Mouse (Mus musculus) lung, postnatal 4 days (tissue): ENCODE data around the gene Samd1.
"Not testable (repeated sequence)": the region's sequence is repeated elsewhere in the genome, so short reads cannot be mapped to it uniquely, and the experiment has no call there.

Experiments used
- DNase-seq, 2 experiments: peaks; one replicate each; pipeline ENCODE4 v3.0.0; 2021

Gene Samd1

DNA sequence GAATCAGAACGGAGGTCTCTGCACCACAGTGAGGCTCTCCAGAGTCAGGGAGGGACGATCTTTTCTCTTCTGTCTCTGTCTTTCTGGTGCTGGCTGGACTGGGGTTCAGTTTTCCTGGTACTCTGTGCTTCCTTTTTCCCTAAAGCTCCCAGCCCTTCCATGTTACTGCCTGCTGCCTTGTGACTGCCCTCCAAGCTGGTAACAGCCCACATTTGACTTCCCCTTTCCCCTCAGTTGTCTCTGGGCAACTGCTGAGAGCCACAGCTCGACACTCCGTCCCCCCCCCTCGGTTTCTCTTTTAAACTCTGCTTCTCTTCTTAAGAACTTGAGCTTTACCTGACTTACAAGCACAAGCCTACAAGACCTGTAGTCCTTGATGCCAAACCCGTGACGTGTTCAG, 8.2 kb upstream of the Samd1 start:
- DNase-seq, result no peak

DNA sequence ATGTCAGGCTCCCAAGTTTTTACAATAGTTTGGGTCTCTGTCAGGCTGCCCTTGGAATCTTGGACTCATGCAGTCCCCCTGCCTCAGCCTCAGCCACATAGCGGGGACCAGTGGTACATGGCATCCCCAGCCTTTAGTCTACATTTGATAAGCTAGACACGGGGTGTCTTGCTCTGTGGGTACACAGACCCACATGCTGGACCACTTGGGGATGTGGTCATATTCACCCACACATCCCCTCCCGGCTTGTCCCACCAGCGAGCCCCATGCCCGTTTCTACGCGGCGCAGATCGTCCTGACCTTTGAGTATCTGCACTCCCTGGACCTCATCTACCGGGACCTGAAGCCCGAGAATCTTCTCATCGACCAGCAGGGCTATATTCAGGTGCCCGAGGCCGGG, 7.3 kb upstream of the Samd1 start:
- no peak for DNase-seq

DNA sequence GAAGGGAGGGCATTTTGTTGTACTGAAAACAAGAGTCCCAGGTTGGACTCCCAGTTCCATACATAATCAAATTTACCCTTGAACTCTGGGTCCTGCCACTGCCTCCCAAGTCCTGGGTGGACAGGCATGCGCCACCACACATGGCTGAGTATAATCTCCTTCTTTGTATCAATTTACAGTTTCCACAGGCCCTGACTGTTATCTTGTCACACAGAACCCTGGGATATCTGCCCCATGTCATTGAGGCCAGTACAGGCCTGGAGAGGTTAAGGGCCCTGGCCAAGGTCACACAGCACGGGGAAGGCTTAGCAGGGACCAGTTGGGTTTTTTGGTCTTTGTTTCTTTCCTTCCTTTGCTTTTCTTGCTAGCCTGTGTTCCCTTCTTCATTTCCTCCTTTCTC, 5.0 kb upstream of the Samd1 start:
- DNase-seq, result no peak

DNA sequence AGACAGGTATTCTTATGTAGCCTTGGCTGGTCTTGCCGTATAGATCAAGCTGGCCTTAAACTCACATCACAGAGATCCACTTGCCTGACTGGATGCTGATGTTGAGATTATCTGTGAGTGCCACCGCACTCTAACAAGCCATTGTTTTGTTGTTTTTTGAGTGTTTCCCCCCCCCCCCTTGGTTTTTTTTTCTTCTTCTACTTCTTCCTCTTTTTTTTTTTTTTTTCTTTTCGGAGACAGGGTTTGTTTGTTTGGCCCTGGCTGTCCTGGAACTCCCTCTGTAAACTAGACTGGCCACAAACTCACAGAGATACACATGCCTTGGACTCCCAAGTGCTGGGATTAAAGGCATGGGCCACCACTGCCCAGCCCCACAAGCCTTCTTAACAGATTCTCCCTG, 3.4 kb upstream of the Samd1 start:
- no peak for DNase-seq

DNA sequence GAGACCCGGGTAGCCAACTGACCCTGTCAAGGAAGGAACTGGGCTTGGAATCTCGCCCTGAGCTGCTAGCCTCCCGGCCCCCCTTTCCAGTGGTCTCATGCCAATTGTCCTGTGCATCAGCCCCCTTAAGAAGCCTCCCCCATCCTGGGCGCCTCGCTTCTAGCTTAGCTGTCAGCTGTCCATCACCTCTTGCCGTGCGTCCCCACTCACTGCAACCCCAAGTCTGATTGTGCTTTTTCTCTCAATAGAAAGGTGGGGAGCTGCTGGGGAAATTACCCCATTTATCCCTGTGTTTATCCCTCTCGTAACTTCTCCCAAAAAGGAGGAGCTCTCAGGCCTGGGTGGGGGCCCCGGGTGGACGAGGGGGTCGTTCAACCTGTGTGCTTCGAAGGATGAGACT, 1.5 kb upstream of the Samd1 start:
- no peak for DNase-seq

DNA sequence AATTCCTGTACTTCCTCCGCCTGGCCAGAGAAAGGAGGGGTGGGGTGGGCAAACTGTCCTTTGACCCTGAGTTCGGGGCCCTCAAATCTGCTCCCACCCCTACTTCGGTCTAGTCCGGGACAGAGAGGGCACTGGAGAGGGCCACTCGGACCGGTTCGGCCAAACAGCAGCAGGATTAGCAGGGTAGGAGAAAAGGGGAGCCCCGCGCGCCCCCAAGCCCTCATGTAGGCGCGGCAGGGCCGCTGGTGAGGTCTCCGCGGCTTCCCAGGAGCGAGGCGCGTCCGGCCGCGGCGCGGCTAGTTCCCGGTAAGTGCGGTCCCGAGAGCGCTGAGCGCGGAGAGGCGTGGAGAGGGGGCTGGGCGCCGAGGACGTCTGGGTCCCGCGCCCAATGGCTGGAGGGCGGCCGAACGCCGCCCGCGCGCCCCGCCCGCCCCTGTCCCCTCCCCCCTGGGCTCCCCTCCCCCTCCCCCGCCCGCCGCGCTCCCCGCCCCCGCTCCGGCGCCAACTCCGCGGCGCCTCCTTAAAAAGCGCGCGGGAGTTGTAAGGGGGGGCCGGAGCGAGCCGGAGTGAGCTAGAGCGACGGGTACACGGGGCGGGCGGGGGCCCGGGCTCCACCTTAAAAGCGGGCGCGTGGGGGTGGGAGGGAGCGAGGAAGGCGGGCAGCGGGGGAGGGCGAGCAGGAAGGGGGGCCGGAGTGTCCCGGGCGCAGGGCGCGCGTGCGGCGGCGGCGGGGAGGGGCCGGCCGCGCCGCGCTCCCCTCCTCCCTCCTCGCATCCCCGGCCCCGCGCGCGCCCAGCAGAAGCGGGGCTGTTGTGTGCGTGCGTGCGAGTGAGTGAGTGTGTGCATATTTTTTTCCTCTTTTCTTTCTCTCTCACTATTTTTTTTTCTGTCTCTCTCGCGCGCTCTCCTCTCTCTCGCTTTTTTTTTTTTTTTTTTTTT, 636 bp upstream of the Samd1 start:
- peak; percentile 88 to 94 for DNase-seq

DNA sequence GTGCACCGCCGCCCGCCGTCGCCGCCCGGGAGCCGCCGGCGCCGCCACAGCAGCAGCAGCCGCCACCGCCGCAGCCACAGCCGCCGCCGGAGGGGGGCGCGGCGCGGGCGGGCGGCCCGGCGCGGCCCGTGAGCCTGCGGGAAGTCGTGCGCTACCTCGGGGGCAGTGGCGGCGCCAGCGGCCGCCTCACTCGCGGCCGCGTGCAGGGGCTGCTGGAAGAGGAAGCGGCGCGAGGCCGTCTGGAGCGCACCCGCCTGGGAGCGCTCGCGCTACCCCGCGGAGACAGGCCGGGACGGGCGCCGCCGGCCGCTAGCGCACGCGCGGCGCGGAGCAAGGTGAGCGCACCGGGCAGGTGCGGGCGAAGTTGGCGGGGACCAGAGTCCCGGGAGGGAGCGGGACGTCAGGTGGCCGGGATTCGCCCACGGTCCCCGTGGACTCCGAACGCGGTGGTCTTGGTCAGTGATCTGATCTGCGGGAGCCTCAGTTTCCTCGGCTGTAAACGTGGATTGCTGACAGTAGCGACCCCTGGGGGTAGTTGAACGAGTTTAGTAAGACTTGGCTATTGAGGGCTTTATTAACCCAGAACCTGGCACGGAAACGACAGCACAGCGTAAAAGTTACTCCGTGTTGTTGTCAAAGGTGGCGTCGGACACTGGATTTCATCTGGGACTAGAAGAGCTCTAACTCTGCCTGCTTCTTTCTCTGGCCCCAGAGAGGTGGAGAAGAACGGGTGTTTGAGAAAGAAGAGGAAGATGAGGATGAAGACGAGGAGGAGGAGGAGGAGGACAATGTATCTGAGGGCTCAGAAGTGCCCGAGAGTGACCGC, 972 bp downstream of the Samd1 start:
- DNase-seq, result peak; percentile 71 to 83

DNA sequence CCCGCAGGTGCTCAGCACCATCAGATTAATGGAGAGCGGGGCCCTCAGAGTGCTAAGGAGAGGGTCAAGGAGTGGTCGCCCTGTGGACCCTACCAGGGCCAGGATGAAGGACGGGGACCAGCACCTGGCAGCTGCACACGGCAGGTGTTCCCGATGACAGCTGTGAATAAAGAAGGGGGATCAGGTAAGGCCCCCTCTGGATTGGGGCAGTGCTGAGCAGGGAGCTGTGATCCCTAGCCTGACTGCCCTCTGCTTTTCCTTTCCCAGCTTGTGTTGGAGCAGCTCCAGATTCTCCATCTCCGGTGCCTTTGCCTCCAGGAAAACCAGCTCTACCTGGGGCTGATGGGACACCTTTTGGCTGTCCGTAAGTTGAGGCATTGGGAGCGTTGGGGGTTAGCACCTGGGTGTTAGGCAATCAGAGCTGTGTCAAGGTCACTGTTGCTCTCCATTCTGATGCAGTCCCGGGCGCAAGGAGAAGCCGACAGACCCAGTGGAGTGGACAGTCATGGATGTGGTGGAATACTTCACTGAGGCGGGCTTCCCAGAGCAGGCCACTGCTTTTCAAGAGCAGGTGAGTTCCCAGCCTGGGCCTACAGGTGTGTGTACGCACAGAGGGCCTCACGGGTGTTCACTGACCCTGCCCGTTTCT, 1.7 kb downstream of the Samd1 start:
- DNase-seq, result no peak

DNA sequence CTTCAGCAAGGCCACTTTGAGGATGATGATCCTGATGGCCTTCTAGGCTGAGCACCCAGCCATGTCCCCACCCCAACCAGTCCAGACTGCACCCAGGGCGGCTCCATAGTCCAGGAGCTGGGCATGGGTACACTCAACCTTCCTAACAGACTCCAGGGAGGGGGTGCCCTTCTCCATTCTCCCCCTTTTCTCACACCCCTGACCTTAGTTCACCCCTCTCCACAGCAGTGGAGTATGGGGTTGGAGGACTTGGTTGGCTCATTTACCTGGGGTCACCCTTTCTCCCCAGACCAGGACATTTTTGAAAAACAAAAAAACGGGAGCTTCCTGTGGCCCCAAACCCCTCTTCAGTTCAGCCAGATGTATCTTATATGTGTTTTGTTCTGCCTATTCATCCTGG, 2.4 kb downstream of the Samd1 start:
- DNase-seq, result no peak

DNA sequence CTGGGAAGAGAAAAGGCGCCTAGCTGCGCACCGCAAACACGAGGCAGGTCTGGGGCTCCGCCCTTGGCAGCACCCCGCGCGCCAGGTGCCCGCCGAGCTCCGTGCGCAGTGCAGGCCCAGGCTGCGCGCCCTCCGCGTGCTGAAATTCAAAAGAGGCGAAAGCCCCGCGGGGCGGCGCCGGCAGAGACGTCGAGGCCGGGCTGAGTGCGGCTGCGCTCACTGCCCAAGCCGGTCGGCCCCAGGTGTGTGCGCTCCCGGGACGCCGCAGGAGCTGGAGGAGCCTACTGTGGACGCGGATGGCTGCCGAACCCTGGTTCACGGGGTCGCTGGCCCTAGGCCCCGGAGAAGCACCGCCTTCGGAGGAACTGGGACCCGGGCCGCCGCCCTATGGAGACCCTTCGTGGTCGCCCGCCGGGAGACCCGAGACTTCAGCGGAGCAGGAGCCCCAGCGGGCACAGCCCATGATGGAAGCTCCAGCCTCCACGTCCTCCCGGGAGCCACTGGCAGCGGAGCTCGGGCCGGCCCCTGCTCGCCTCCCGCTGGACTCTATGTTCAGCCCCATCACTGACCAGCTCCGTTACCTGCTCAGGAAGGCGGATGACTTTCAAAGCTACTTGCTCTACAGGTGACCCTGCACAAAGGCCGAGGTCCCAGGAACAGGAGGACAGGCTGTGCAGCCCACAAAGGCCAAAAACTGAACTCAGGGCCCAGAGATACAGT, 4.0 kb downstream of the Samd1 start, which contains the start of gene 1700067K01Rik:
Gene 1700067K01Rik (plus strand): TSS at position 222 of the 720 bp plus-strand sequence.
- peak in 1 of 2 experiments; percentile 45 for DNase-seq

DNA sequence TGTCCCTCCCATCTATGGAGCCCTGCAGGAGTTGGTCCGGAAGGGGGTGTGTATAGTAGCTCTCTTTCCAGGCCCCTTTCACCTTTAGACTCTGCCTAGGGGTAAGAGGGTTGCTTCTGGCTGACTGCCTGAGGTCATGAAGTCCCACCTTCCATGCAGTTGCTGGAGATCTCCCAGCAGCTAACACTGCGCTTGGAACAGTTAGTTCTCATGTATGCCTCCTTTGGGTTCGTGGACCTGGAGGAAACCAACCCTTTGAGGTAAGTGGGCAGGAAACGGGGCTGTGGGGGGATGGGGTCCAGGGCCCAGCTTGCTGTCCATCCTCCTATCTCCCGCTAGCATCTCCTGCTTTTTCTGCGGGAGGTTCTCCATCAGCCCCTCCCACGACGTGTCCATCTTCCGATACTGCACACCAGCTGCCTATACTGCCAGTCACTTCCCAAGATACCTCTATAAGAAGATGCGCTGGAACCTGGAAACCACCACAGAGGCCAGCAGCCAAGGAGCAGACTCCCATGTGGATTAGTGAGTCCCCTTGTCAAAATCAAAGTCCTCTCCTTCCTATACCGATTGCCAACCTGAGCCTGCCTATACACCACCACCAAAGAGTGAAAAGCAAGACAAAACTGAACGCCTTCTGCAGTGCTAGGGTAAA, 5.6 kb downstream of the Samd1 start:
- DNase-seq, result no peak

DNA sequence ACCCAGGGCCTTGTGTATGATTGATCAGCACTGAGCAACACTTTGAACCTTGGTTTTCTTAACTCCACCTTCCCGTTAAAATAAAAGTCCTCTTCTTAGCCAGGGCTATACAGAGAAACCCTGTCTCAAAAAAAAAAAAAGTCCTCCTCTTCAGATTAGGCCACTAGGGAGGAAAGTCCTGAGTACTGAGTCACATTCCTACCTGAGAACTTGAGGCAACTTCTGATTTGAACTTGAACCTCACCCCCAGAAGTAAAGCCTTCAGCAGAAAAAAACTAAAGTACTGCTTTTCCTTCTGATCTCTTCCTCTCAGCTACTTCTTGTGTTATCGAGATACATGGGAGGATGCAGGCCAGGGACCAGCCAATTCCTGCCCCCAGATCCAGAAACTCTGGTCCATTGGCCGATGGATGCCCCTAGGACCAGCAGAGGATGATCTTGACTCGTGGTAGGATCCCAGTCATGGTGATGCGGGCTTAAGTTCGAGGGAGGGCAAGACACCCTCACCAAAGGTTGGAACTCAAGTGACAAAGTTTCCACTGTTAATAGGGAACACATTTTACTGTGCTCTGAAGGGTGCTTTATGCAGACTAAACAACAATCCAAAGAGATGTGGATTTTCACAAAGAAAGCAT, 6.3 kb downstream of the Samd1 start:
- no peak for DNase-seq

DNA sequence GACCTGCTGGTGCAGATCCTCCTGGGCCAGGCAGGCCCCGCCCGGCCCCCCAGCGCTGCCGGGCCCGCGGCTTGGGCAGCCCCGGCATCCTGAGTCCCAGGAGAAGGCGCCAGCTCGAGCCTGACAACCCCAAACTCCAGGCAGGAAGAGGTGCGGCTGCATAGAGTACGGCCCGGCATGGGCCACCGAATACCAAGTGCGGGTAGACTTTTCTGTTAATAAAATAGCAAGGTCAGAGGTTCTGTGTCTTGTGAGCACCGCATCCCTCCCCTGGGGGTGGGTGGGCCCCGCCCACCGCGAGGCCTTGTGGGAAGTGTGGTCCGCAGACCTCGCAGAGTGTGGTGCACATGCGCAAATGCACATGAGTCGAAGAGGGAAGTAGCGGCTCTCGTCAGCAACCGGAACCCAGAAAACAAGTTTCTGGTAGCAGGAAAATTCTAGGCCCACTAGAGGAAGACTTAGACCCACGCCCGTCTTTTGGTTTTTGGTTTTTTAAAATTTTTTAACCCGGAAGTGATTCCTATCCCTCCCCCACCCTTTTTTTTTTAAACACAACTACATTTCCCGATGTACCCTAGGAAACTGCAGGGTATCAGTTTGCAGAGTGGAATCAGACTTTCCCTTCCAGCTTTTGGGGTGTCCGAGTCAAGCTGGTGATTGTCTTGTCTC, 7.2 kb downstream of the Samd1 start:
- DNase-seq, result peak; percentile 94 to 96

DNA sequence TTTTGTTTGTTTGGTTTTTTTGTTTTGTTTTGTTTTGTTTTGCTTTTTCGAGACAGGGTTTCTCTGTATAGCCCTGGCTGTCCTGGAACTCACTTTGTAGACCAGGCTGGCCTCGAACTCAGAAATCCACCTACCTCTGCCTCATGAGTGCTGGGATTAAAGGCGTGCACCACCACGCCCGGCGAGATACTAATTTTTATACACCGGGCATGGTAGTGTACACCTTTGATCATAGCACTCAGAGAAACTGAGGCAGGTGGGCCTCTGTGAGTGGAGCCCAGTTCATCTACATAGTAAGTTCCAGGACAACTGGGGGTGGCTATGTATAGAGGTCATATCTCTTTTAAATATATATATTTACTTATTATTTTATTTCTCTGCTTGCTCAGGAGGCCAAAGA, 8.0 kb downstream of the Samd1 start:
- not testable (repeated sequence) for DNase-seq

DNA sequence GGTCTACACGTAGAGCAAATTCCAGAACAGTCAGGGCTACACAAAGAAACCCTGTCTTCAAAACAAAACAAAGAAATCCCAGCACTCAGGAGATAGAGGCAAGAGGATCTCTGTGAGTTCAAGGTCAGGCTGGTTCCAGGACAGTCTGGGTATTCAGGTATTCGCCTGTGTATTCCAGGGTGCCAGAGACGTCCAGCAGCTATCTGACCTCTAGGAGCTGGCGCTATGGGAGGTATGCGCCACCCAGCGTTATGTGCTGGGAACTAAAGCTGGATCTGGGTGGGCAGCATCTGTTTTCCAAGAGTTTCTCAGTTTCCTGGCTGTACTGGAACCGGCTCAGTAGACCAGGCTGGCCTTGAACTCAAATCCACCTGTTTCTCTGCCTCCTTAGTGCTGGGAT, 10.9 kb downstream of the Samd1 start:
- no peak for DNase-seq

DNA sequence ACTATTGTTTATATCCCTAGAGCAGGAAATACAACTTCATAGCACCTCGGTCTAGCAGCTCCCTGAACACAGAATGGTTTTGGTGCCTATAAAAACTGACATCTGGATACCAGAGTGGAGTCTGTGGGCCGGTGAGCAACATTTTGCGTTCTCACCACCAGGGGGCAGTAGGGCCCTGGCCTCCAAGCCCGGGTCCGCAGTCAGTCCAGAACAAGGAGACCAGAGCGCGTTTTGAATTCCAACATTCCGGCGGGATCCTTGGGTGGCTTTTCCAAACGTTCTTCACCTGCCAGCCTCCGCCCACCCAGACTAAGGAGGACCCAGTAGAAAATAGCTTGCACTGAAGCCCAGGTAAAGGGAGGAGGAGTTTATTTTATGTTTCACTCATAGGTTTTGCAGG, 12.4 kb downstream of the Samd1 start:
- peak; percentile 91 to 92 for DNase-seq

DNA sequence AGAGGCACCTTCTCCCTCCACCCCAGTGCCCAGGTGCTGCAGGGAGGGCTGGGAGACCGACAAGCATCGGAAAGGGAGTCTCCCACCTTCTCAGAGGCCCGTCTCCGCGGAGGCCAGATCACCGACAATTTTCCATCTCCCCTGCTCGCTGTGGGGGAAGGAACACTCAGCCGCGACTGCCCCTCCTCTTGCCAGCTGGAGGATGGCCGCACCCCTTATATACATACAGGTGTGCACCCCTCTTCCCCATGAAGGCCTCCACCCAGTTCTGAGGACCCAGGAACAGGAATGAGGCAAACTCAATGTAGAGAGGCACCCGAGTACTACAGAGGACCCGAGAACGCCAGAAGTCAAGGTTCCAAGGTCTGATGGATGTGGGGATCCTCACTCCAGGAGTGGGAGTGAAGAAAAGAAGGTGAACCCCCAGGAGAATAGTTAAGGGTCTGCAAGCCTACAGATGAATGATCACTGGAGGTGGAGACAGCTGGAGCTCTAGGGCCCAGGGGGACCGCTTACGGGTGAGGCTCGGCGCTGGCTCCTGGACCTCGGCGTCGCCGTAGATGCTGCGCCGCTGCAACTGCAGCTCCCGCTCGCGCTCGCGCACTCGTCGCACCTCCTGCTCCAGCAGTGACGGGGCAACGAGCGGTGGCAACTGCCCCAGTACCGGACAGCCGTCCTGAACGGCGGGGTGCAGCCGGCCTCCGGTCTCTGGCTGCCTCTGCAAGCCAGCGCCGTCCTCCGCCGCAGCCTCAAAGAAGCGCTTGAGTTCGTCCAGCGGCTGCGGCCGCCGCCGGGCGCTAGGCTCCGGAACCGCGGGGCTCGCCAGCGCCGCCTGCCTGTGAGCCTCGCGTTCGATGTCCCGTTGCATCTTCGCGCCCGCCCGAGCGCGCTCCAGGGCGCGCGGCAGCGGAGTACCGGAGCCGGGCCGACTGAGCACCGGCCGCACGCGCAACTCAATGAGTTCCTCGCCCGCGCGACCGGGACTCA, 13.4 kb downstream of the Samd1 start:
- DNase-seq, result peak; percentile 86

DNA sequence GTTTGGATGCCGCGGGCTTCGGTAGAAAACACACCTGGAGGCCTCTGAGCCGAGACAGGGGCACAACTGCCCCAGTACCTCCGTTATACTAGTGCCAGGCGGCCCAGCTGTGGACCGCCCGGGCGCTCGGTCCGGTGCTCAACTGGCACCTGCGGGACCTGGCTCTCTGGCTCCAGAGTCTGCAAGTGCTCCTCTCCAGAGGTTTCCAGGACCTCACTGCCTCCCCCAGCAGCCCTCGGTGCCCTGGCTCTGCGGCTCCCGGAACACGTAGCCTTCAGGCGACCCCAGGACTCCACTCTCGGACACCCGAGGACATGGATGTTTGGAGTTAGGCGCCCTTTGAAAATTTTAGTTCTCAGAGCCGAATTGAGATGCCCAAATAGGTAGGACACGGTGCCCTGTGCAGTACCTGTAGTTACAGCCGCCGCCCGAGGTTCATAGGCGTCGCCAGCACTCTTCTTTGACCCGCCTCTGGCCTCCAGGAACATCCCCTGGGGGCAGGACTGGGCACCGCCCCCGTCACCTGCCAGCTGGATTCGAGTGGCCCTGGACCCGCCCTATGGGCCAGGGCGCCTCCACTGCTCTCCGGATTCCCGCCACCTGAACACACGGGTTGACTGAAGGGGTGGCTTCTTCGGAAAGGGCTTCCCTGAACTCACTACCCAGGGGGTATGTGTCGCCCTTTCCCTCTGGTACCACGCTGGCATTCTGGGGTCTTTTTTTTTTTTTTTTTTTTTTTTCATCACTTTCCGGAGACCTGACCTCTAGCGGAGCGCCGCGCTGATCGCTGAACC, 14.4 kb downstream of the Samd1 start, which contains the start of gene 2210011C24Rik:
Gene 2210011C24Rik (minus strand): TSS at position 467 of the 794 bp plus-strand sequence.
- peak; percentile 66 to 83 for DNase-seq
